Mouse (Mus musculus) thymus, adult 2 months (tissue): ENCODE measurements at regions not wholly inside any gene's neighbourhood (a gene's known extent, or its start where the extent isn't known, plus 50 kb on each side); places are given as distances from the start of the nearest gene placed in this dataset.
A peak's percentile ranks its signal among the peaks of the same experiment; 100 is the strongest.

Experiments used
- DNase-seq: peaks from one replicate; pipeline ENCODE4 v3.0.0; 2021
- H3K27ac ChIP-seq: fragments of 200-500 bp; 2 replicates; pipeline ENCODE4 v1.5.1; 2012; ENCODE audit warnings: low read length, control low read depth; ENCODE audit not compliant: control insufficient read depth, insufficient read depth
- H3K27me3 ChIP-seq: fragments of 200-500 bp; 2 replicates; pipeline ENCODE4 v1.6.1; 2012; ENCODE audit warnings: mild to moderate bottlenecking, low read length, moderate library complexity, mixed read lengths; ENCODE audit not compliant: control insufficient read depth, insufficient read depth
- H3K36me3 ChIP-seq: fragments of 200-500 bp; 2 replicates; pipeline ENCODE4 v1.6.1; 2012; ENCODE audit warnings: mild to moderate bottlenecking, low read length, moderate library complexity; ENCODE audit not compliant: control insufficient read depth, insufficient read depth
- H3K4me1 ChIP-seq: fragments of 200-500 bp; replicated peaks from 2 replicates; pipeline ENCODE4 v1.6.1; 2012; ENCODE audit warnings: low read length; ENCODE audit not compliant: control insufficient read depth, insufficient read depth
- H3K4me3 ChIP-seq: fragments of 200-500 bp; 2 replicates; pipeline ENCODE4 v1.5.1; 2012; ENCODE audit warnings: mild to moderate bottlenecking, low read length, control low read depth, moderate library complexity; ENCODE audit not compliant: control insufficient read depth, insufficient read depth
- CTCF ChIP-seq: fragments of 200-500 bp; IDR thresholded peaks from 2 replicates; pipeline ENCODE4 v1.5.1; 2012; ENCODE audit warnings: mild to moderate bottlenecking, control low read depth, low read length, moderate library complexity, borderline replicate concordance; ENCODE audit not compliant: control insufficient read depth, poor library complexity, insufficient read depth; ENCODE audit errors: extremely low read depth
- POLR2A ChIP-seq: fragments of 200-500 bp; IDR thresholded peaks from 2 replicates; pipeline ENCODE4 v1.6.1; 2012; ENCODE audit warnings: mild to moderate bottlenecking, low read length, control low read depth, moderate library complexity; ENCODE audit not compliant: control insufficient read depth, poor library complexity, insufficient read depth; ENCODE audit errors: extremely low read depth
- WGBS: fragments of 180-500 bp; shearing (Covaris S2); methylation state at CpG from one replicate; pipeline ENCODE4 v1.1.7; 2018; 5-methylcytosine and 5-hydroxymethylcytosine counted together

DNA sequence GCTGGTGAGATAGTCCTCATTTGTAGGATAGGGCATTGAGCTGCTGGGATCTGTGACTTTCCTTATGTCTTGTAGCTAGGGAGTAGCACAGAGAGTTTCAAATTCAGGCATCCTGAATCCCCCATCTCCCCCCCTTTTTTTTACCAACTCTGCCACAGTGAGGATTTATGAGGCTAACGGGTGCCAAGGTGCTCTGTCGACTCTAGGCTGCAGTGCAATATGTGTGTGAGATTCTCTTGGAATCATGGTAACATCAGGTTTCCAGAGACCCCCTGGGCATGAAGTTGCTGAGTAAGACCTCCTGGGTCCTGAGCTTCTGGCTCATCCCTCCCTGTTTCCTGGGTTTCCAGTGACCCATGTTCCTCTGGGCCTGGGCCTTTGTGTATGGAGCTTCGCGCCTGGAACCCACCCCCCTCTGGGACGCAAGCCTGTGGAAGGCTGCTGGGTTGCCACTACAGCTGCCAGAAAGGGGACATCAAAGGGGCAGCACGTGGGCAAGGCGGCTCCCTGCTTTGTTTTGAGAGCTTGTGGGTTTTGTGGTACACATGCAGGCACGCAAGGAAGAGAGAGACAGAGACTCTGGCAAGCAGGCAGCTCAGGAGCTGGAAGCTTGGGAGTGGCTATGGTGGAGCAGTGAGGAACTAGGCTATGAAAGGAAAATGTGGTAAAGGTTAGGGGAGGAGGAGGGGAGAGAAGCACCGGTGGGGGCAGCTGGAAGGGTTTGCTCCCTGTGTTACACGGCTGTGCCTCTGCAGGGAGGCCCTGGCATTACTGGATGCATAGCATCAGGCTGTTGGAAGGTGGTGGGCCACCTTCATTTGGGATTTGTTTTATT, 110.8 kb upstream of the Pja1 start:
- no peak overlapping the region for H3K4me3 ChIP-seq
- DNase-seq, result peak; percentile 55
- H3K27me3 ChIP-seq, result no peaks in the 10 kb centered on the region
- H3K27ac ChIP-seq, result peak overlapping the region; percentile 47; the same call in 1 of the 2 replicates
- 11% methylated on average over 10 of the region's 10 CpGs for WGBS
- no peaks in the 10 kb centered on the region for H3K36me3 ChIP-seq
- TF ChIP-seq CTCF (no peak), POLR2A (no peak)
- peaks cover 27% of the 10 kb centered on the region for H3K4me1 ChIP-seq

DNA sequence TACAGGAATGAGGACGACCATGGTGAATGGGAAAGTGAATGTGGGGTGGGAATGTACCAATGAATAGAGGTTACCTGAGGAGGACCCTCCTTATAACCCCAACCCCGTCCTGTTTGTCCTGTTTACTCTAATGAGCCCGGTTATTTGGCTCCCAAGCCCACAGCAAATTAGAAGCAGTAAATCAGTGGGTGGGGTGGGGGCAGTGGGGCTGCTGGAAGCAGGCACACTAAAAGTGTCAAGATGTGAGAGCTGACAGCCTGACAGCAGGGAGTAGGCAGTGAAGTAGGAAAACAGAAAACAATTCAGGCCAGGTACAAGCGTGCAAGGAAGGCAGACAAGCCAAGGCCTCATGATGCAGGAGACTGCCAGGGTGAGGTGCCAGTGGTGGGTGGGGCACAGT, 108.1 kb upstream of the Pja1 start:
- H3K36me3 ChIP-seq, result no peaks in the 10 kb centered on the region
- H3K4me3 ChIP-seq, result no peak overlapping the region
- no peak overlapping the region for H3K27ac ChIP-seq
- TF ChIP-seq POLR2A (no peak), CTCF (no peak)
- WGBS, result 99% methylated on average over 4 of the region's 4 CpGs
- peaks cover 29% of the 10 kb centered on the region for H3K4me1 ChIP-seq
- no peaks in the 10 kb centered on the region for H3K27me3 ChIP-seq
- no peak for DNase-seq

DNA sequence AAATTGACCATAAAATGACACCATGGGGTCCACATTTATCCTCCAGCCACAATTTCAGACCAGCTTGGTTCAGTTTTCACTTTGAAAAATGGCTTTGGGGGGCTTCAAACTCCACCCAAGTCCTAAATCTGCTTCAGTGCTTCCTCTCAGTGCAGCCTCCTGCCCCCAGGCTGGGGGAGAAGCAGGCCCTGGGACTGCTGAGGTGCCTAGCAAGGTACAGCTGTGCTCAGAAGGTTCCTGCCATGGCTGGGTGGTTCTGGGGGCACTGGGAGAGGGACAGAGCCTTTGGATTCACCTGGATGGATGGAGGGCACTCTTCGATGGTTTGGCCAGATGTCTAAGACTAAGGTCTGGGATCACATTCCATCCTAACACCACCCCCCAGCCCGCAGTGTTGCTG, 107.7 kb upstream of the Pja1 start:
- DNase-seq, result no peak
- TF ChIP-seq CTCF (no peak), POLR2A (no peak)
- no peaks in the 10 kb centered on the region for H3K36me3 ChIP-seq
- peaks cover 29% of the 10 kb centered on the region for H3K4me1 ChIP-seq
- H3K27me3 ChIP-seq, result no peaks in the 10 kb centered on the region
- no peak overlapping the region for H3K27ac ChIP-seq
- WGBS, result 95% methylated on average over 2 of the region's 2 CpGs
- H3K4me3 ChIP-seq, result no peak overlapping the region

DNA sequence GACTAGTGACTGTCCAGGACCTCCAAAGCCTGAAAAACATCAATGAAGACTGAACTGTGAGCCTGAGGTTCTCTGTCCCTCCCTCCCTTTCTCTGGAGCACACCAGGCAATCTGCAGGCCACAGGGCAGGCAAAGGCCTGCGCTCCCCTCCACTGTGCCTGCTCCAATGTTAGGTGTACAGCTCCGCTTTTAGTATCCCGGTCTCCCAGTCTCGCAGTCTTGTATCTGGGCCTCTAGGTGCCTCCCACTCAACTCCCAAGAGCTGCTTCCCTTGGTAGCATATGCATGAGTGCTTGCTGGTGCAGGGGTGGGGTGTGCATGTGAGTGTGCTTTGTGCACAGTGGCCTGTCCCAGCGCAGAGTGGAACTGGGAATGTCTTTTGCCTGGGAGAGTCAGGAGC, 104.0 kb upstream of the Pja1 start:
- Histone ChIP-seq H3K36me3 (no peaks in the 10 kb centered on the region), H3K27ac (no peak overlapping the region), H3K27me3 (no peaks in the 10 kb centered on the region), H3K4me1 (peaks cover 7% of the 10 kb centered on the region), H3K4me3 (no peak overlapping the region)
- 62% methylated on average over 4 of the region's 5 CpGs for WGBS
- DNase-seq, result no peak
- TF ChIP-seq CTCF, result no peak
- no peak for TF ChIP-seq POLR2A

DNA sequence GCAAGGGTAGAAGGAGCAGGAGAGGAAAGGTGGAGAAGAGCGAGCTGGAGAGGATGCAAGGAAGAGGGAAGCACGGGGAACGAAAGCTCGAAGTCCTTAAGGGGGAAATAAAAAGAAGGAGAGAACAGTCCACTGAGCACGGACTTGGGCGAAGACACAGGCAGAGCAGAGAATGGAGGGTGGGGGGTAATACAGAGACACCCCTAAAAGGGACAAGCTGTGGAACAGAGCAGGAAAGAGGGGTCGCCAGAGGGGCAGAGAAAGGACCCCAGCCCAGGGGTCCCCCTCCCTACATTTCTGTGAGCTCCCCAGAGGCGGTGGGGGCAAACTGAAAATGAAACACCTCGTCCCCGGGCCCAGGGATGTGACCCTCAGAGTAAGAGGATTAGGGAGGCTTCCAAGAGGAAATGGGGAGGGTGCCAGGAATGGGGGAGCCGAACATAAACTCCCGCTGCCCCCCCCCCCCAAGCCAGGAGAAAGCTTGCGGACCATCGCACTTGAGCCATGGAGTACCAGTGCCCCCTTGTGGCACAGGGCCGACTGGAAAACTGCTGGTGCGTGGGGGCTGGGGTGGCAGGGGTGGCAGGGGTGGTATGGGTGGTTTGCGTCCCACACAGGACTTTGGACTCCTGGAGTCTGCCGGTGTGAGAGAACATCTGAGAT, 103.5 kb upstream of the Pja1 start:
- H3K27me3 ChIP-seq, result no peaks in the 10 kb centered on the region
- peak; percentile 54 for DNase-seq
- H3K4me3 ChIP-seq, result peak overlapping the region; percentile 35
- 13% methylated on average over 17 of the region's 18 CpGs for WGBS
- peaks cover 4% of the 10 kb centered on the region for H3K4me1 ChIP-seq
- H3K27ac ChIP-seq, result no peak overlapping the region
- no peaks in the 10 kb centered on the region for H3K36me3 ChIP-seq
- peak; percentile 79 for TF ChIP-seq CTCF
- TF ChIP-seq POLR2A, result no peak

DNA sequence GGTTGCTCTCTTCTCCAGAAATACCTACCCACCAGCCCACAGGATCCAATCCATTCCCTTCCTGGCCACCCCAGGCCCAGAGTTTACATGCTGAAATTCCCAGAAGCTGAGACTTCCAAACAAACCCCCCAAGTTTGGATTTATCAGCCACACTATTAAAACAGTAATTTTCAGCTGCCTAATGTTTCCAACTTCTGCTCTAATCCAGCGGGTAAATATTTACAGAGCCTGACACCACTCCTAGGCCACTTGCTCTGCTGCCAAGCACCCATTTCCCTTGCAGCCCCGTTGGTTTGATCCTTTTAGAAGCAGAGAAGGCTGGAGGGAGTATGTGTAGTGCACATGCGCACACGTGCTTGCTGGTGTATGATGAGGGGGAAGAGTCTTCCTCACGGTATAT, 99.1 kb upstream of the Pja1 start:
- Histone ChIP-seq H3K4me1 (peaks cover 4% of the 10 kb centered on the region), H3K4me3 (no peak overlapping the region), H3K36me3 (no peaks in the 10 kb centered on the region), H3K27me3 (no peaks in the 10 kb centered on the region), H3K27ac (no peak overlapping the region)
- 87% methylated on average over 5 of the region's 5 CpGs for WGBS
- no peak for TF ChIP-seq POLR2A
- no peak for TF ChIP-seq CTCF
- DNase-seq, result no peak
